Mouse (Mus musculus) forebrain, embryonic 11.5 days (tissue): ENCODE data around the gene Cdk18. TPM values are rescaled to one million over a fixed set of nuclear protein-coding genes. Genes with fewer than 3 reads are reported as not detected.

Experiments used
- polyA plus RNA-seq: library from polyadenylated mRNA; unstranded; fragments of >200 nt; fragmentation: Nextera tagmentation; extraction: Ambion mirVana; gene quantifications from 2 replicates; pipeline ENCODE4 v1.2.1, GENCODE M21; 2014

The Cdk18 gene
- polyA plus RNA-seq, 1 experiment from 2014 or later = 0.35 TPM

Other genes starting within 250 kb of the Cdk18 start
- gene Nucks1, start 229.2 kb downstream of the Cdk18 start, polyA plus RNA-seq = 69.7 and 69.9 TPM in 2 replicates
- 8.4 and 9.4 TPM in 2 replicates for gene Slc45a3, start 176.7 kb downstream of the Cdk18 start, polyA plus RNA-seq
- 19.8 and 20.3 TPM in 2 replicates for gene Elk4, start 132.1 kb downstream of the Cdk18 start, polyA plus RNA-seq
- 10.5 and 13.6 TPM in 2 replicates for gene Mfsd4a, start 71.6 kb downstream of the Cdk18 start, polyA plus RNA-seq
- 8.1 and 12.1 TPM in 2 replicates for gene Lemd1, start 51.7 kb upstream of the Cdk18 start, polyA plus RNA-seq
- gene AC124108.1, start 51.8 kb upstream of the Cdk18 start, polyA plus RNA-seq = 4.7 and 5.6 TPM in 2 replicates
- not detected in 2 replicates for gene Gm10188, start 90.1 kb upstream of the Cdk18 start, polyA plus RNA-seq
- gene Klhdc8a, start 158.9 kb upstream of the Cdk18 start, polyA plus RNA-seq = 0.99 and 1.1 TPM in 2 replicates
- 57.7 and 63.4 TPM in 2 replicates for gene Nuak2, start 176.4 kb upstream of the Cdk18 start, polyA plus RNA-seq